Mouse (Mus musculus): Measurements from ENCODE around the gene Hgd. TPM values are rescaled to one million over a fixed set of nuclear protein-coding genes. Genes with fewer than 3 reads are reported as not detected.

Hgd gene
- total RNA-seq, 2 experiments from 2014 or later: 0.63 TPM; not detected in 1

DNA sequence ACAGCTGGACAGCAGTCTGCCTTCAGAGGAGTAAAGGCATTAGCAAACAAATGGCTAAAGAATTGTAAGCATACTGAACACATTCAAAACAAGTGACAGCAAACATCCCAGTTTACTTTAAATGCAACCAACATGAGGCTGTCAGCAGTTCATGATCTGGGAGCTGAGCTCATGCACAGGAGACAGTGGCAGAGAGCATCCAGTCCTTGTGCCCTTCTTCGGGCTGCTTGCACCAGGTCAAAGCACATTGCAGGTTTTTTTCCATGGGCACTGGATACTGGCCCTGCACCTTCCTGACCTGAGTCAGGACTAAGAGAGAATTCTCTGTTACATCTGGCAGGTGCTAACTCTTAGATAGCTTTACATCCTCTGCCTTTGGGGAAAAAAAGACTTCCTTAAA is 362 bp upstream of the Hgd start:
- no peak for DNase-seq (ENCODE audit: low spot score in 2 of 2)

GRCm38 (mm10) chr16:37580651-37581050 is 698 bp downstream of the Hgd start:
- DNase-seq (ENCODE audit: low spot score in 2 of 2): no peak

DNA sequence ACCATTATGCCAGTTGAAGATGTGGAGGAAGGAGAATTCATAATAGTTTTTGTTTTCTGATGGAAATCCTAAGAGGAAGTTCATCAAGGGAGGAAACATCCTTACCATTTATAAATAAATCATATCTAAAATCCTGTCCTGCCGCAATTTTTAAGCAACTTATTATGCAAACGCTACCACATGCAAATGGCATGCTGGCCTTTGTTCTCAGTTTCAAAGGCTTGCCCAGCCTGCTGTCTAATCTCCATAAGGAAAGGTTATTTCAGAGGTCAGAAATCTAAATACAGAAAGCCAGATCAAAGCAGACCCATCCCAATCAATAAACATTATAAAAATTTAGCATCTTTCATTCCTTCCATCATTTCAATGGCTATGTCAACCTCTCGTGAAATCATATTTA is 1.9 kb downstream of the Hgd start:
- no peak for DNase-seq (ENCODE audit: low spot score in 2 of 2)

DNA sequence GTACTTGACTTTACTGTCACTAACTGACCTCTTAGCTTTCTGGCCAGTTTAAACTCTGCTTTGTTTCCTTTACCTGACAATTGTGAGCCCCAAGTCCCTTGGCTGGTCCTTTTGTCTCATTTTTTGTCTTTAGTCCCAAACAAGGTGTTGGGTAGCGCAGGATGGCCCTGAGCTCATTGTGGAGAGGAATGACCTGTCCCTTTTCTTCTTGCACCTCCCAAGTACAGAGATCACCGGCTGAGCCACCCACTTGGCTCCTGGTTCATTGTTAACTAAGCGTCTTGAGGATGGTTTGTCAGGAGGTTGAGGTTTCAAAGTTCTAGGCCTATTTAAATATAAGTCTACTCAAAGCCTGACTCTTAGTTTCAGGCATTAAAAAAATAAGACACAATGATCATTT is 3.4 kb downstream of the Hgd start:
- no peak for DNase-seq (ENCODE audit: low spot score in 2 of 2)

DNA sequence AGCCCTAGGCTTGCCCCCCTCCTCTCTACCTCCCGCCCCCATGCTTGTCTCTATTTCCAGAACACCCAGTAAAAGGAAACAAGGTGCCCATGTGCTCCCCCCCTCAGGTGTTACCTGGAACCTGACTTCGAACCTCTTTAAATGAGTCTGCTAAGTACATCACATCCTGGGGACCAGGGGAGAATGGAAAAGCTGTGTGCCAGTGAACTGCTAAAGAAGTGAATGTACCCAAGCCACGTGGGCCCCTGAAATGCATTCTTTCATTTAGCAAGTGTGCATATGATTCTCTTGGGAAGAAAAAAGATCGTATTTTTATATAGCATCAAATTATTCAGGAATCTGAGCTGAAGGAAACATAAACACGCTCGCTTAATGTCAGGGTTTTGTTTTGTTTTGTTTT is 3.8 kb downstream of the Hgd start:
- no peak for DNase-seq (ENCODE audit: low spot score in 2 of 2)

- DNase-seq (ENCODE audit: low spot score in 2 of 2): peak; percentile 26 to 28
Measured at GRCm38 (mm10) chr16:37584218-37585035, 4.5 kb downstream of the Hgd start.

GRCm38 (mm10) chr16:37585129-37585563 is 5.2 kb downstream of the Hgd start:
- no peak for DNase-seq (ENCODE audit: low spot score in 2 of 2)

GRCm38 (mm10) chr16:37590921-37591320 is 11.0 kb downstream of the Hgd start:
- no peak for DNase-seq (ENCODE audit: low spot score in 2 of 2)

GRCm38 (mm10) chr16:37591551-37591950 is 11.6 kb downstream of the Hgd start:
- DNase-seq (ENCODE audit: low spot score in 2 of 2): no peak

- no peak for DNase-seq (ENCODE audit: low spot score in 2 of 2)
Measured at GRCm38 (mm10) chr16:37597412-37597811, 17.5 kb downstream of the Hgd start.

DNA sequence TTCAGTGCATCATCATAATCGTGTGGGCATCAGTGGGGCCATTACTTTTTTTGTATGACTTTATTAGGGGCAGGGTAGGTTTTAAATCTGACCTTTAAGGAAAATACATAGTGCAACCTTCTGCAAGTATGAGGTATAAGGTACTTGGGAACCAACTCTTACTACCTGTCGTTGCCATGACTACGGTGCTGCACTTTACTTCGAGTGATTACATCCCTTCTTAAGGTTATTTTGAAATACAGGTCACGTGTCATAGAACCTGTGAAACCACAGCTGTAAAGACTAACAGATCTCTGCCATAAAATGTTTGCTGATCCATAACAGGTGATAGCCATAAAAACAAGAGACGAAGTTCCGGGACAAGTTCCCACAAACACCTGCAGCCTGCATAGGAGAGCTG is 18.5 kb downstream of the Hgd start:
- no peak for DNase-seq (ENCODE audit: low spot score in 2 of 2)

- no peak for DNase-seq (ENCODE audit: low spot score in 2 of 2)
Measured at GRCm38 (mm10) chr16:37599326-37599725, 19.4 kb downstream of the Hgd start.

DNA sequence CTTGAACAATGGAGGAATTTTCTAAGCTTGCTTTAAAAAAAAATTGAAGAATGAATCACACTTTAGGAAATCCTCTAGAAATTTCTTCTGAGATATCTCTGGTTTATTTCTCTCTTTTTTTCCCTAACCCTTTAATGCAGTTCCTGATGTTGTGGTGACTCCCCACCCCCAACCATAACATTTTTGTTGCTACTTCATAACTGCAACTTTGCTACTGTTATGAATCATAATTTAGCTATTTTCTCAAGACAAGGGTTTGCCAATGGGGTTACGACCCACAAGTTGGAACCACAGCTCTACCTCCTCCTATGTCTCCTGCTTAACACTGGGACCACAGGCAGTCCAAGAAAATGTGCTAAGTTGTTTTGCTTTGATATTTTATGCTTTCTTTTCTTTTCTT is 23.5 kb downstream of the Hgd start:
- DNase-seq (ENCODE audit: low spot score in 2 of 2): no peak

DNA sequence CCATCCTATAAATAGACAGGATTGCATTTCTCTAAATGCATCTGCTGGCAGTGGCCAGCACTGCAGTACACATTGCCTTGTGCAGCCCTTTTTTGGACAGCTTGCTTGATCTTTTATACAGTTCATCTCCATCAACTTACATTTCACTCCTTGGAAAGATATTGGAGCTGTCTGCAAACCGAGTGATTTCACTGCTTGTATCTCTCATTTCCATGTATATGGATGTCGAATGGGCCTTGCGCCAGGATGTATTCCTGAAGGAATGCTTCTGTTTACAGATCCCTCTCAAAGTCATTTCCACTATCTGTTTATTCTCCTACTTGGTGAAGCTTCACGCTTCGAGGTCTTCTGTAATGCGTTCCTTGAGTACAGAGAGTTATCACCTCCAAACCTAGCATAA is 24.3 kb downstream of the Hgd start:
- no peak for DNase-seq (ENCODE audit: low spot score in 2 of 2)

DNA sequence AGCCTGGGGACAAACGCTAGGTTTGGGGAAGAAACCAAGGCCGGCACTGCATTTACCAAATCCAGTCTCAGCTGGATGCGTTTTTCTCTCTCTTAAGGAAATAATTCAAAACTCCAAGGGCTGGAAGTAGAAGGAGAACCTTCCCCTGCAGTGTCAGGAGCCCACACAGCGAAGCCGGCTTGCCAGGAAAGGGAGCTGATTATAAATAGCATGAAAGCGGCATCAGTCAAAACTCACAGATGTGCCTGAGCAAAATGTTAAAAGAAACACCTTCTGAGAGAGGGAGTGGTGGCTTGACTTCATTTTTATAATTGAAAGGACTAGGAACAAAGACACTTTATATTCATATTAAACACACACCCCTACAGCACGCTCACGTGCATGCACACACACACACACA is 30.4 kb downstream of the Hgd start:
- DNase-seq (ENCODE audit: low spot score in 2 of 2): no peak

- DNase-seq (ENCODE audit: low spot score in 2 of 2): no peak
Measured at GRCm38 (mm10) chr16:37611072-37611471, 31.1 kb downstream of the Hgd start.

DNA sequence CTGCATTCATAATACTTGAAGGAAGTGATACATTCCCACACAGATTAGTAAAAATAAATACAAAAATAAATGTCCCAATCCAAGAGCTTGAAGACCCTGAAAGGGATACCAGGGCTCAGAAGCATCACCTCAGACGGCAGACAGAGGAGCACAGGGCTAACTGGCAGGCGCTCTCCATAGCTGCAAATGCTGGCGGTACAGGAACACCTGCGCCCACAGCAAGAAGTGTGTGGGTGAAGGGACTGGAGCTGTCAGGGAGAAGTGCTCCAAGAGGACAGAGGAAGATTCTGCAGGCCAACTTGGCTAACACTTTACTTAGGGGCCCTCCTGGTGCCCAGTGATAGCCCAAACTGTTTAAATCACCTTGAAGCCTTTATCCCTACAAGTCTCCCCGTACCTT is 32.1 kb downstream of the Hgd start:
- no peak for DNase-seq (ENCODE audit: low spot score in 2 of 2)

DNA sequence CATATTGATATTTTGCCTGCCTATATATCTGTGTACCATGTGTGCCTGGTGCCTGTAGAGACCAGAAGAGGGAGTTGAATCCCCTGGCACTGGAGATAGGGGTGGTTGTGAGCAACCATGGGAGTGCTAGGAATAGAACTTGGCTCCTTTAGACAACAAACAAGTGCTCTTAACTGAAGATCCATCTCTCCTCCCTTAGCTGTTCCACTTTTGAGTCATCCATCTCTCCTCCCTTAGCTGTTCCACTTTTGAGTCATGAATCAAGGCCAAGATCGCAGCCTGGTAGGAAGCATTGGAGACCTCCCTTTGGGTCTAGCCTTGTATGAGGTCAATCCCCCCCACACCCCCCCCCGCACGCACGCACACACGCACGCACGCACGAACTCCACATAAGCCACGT is 34.6 kb downstream of the Hgd start:
- no peak for DNase-seq (ENCODE audit: low spot score in 2 of 2)

DNA sequence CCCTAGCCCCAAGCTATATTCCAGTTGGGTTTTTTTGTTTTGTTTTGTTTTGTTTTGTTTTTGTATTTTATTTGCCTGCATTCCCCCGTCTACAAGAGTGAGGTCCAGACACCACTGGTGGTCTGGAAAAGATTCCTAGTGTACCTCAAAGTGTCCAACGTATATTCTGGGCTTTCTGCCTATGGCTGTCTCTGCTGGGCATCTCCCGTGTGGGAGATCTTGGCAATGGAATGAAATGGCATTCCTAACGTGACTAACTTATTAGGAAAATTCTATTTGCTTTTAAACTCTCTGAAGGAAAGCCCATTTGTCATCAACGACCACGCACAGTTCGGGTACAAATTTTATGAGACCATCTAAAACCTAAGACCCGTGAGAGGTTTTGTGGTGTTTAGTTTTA is 35.5 kb downstream of the Hgd start:
- no peak for DNase-seq (ENCODE audit: low spot score in 2 of 2)

GRCm38 (mm10) chr16:37616104-37616503 is 36.2 kb downstream of the Hgd start:
- DNase-seq (ENCODE audit: low spot score in 2 of 2): no peak

DNA sequence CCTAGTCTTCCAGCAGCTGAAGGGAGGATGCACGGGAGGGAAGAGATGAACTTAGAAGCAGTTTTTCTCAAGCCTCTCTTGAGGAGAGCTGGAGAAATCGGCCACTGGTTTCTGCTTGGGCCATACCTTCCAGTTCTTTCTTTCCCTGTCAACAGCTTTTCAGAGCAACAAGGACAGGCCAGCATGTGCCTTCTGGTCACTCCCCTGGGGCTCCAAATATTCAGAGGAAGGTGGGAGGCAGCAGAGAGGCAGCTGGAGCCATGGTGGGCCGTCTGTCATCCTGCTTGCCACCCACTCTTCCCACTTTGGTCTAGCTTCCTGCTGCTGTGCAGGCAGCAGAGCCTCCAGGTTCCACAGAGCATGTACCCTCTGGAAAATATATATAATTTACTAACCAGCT is 37.7 kb downstream of the Hgd start:
- DNase-seq (ENCODE audit: low spot score in 2 of 2): no peak

DNA sequence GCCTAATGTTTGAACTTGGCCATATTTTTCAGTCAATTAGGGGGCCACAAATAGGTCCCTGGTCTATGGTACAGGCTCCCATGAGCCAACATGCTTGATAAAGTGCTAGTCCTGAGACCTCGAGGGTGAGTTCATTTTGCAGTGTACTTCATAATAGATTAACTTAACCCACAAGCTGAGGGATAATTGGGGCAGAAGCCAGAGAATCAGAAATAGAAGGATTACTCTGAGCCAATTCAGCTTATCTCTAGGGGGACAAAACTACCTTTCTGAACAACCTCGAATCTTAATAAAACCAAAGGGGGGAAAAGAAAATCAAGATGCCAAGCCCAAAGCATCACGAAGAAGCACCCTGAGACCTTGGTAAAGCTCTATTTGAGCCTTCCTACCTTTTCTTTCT is 42.5 kb downstream of the Hgd start:
- DNase-seq (ENCODE audit: low spot score in 2 of 2): no peak

- no peak for DNase-seq (ENCODE audit: low spot score in 2 of 2)
Measured at GRCm38 (mm10) chr16:37622919-37623318, 43.0 kb downstream of the Hgd start.

Data from adrenal gland, adult 18-20 months (tissue).